Mouse (Mus musculus) megakaryocyte, embryonic 14.5 days (primary cell): Measurements from ENCODE around the gene Mtif2.
"Not testable (repeated sequence)": the region's sequence is repeated elsewhere in the genome, so short reads cannot be mapped to it uniquely, and the experiment has no call there.

ENCODE experiments used
- FLI1 ChIP-seq: IDR thresholded peaks from 2 replicates; pipeline ENCODE4 v1.6.1; 2012; ENCODE audit warnings: low read length, inconsistent platforms, mixed read lengths
- GATA1 ChIP-seq: IDR thresholded peaks from 3 replicates; pipeline ENCODE4 v1.6.1; 2012; ENCODE audit warnings: mixed read lengths, low read length, inconsistent platforms, borderline replicate concordance

- TF ChIP-seq GATA1, FLI1: not testable (repeated sequence)
Observed at GRCm38 (mm10) chr11:29545150-29545752, 19.0 kb downstream of the Mtif2 start.
